Mouse (Mus musculus): ENCODE data around the gene Wdfy2. TPM values are rescaled to one million over a fixed set of nuclear protein-coding genes. Genes with fewer than 3 reads are reported as not detected.

The Wdfy2 gene
- polyA plus RNA-seq, 1 experiment from 2014 or later = 8.4 TPM

GRCm38 (mm10) chr14:62855863-62856262 lies 18.4 kb downstream of the Wdfy2 start:
- peaks cover 12% of the 10 kb centered on the region for H3K4me1 ChIP-seq (ENCODE audit: control insufficient read depth, insufficient read depth, low read length)
- H3K9ac ChIP-seq (ENCODE audit: low read depth, low read length) = no peak overlapping the region
- H3K4me3 ChIP-seq (ENCODE audit: low read depth, low read length) = no peak overlapping the region; the same call in 1 of the 2 replicates
- no peak overlapping the region; the same call in 1 of the 2 replicates for H3K27ac ChIP-seq (ENCODE audit: low read length)
- WGBS = 67% methylated on average over 3 of the region's 3 CpGs
- no peaks in the 10 kb centered on the region for H3K9me3 ChIP-seq (replicated peaks; ENCODE audit: control insufficient read depth, low read length, poor library complexity, severe bottlenecking)
- H3K27me3 ChIP-seq (ENCODE audit: control insufficient read depth, insufficient read depth, low read depth, low read length) = no peaks in the 10 kb centered on the region
- no peaks in the 10 kb centered on the region for H3K36me3 ChIP-seq (ENCODE audit: control insufficient read depth, insufficient read depth, low read length)
- H3K4me2 ChIP-seq (ENCODE audit: low read length) = peak overlapping the region; percentile 43
- no peak for ATAC-seq

- ATAC-seq = no peak
- H3K27me3 ChIP-seq (ENCODE audit: control insufficient read depth, insufficient read depth, low read depth, low read length) = no peaks in the 10 kb centered on the region
- no peaks in the 10 kb centered on the region for H3K36me3 ChIP-seq (ENCODE audit: control insufficient read depth, insufficient read depth, low read length)
- H3K4me2 ChIP-seq (ENCODE audit: low read length) = no peak overlapping the region
- no peaks in the 10 kb centered on the region for H3K9me3 ChIP-seq (replicated peaks; ENCODE audit: control insufficient read depth, low read length, poor library complexity, severe bottlenecking)
- peaks cover 12% of the 10 kb centered on the region for H3K4me1 ChIP-seq (ENCODE audit: control insufficient read depth, insufficient read depth, low read length)
- H3K27ac ChIP-seq (ENCODE audit: low read length) = no peak overlapping the region
- H3K9ac ChIP-seq (ENCODE audit: low read depth, low read length) = no peak overlapping the region
- 87% methylated on average over 5 of the region's 5 CpGs for WGBS
- H3K4me3 ChIP-seq (ENCODE audit: low read depth, low read length) = no peak overlapping the region
Measured at GRCm38 (mm10) chr14:62856490-62856889, 19.0 kb downstream of the Wdfy2 start.

GRCm38 (mm10) chr14:62857879-62858278 lies 20.4 kb downstream of the Wdfy2 start:
- Histone ChIP-seq H3K9ac (ENCODE audit: low read depth, low read length) (no peak overlapping the region), H3K36me3 (ENCODE audit: control insufficient read depth, insufficient read depth, low read length) (no peaks in the 10 kb centered on the region), H3K4me2 (ENCODE audit: low read length) (no peak overlapping the region), H3K27me3 (ENCODE audit: control insufficient read depth, insufficient read depth, low read depth, low read length) (no peaks in the 10 kb centered on the region), H3K9me3 (replicated peaks; ENCODE audit: control insufficient read depth, low read length, poor library complexity, severe bottlenecking) (no peaks in the 10 kb centered on the region), H3K4me3 (ENCODE audit: low read depth, low read length) (no peak overlapping the region), H3K27ac (ENCODE audit: low read length) (no peak overlapping the region), H3K4me1 (ENCODE audit: control insufficient read depth, insufficient read depth, low read length) (peaks cover 12% of the 10 kb centered on the region)
- no peak for ATAC-seq
- 90% methylated on average over 4 of the region's 4 CpGs for WGBS

- 93% methylated on average over 3 of the region's 3 CpGs for WGBS
- no peaks in the 10 kb centered on the region for H3K27me3 ChIP-seq (ENCODE audit: control insufficient read depth, insufficient read depth, low read depth, low read length)
- H3K27ac ChIP-seq (ENCODE audit: low read length) = no peak overlapping the region
- no peak overlapping the region for H3K4me3 ChIP-seq (ENCODE audit: low read depth, low read length)
- no peak overlapping the region for H3K9ac ChIP-seq (ENCODE audit: low read depth, low read length)
- no peak overlapping the region for H3K4me2 ChIP-seq (ENCODE audit: low read length)
- ATAC-seq = no peak
- no peaks in the 10 kb centered on the region for H3K9me3 ChIP-seq (replicated peaks; ENCODE audit: control insufficient read depth, low read length, poor library complexity, severe bottlenecking)
- peaks cover 12% of the 10 kb centered on the region for H3K4me1 ChIP-seq (ENCODE audit: control insufficient read depth, insufficient read depth, low read length)
- H3K36me3 ChIP-seq (ENCODE audit: control insufficient read depth, insufficient read depth, low read length) = no peaks in the 10 kb centered on the region
Measured at GRCm38 (mm10) chr14:62858311-62858710, 20.8 kb downstream of the Wdfy2 start.

GRCm38 (mm10) chr14:62862564-62862963 lies 25.1 kb downstream of the Wdfy2 start:
- WGBS = 81% methylated on average over 5 of the region's 5 CpGs
- Histone ChIP-seq H3K9me3 (replicated peaks; ENCODE audit: control insufficient read depth, low read length, poor library complexity, severe bottlenecking) (no peaks in the 10 kb centered on the region), H3K9ac (ENCODE audit: low read depth, low read length) (no peak overlapping the region), H3K27me3 (ENCODE audit: control insufficient read depth, insufficient read depth, low read depth, low read length) (no peaks in the 10 kb centered on the region), H3K4me2 (ENCODE audit: low read length) (no peak overlapping the region), H3K4me3 (ENCODE audit: low read depth, low read length) (no peak overlapping the region), H3K27ac (ENCODE audit: low read length) (no peak overlapping the region), H3K36me3 (ENCODE audit: control insufficient read depth, insufficient read depth, low read length) (no peaks in the 10 kb centered on the region), H3K4me1 (ENCODE audit: control insufficient read depth, insufficient read depth, low read length) (no peaks in the 10 kb centered on the region)
- ATAC-seq = no peak

GRCm38 (mm10) chr14:62864254-62864653 lies 26.8 kb downstream of the Wdfy2 start:
- Histone ChIP-seq H3K9me3 (replicated peaks; ENCODE audit: control insufficient read depth, low read length, poor library complexity, severe bottlenecking) (no peaks in the 10 kb centered on the region), H3K36me3 (ENCODE audit: control insufficient read depth, insufficient read depth, low read length) (no peaks in the 10 kb centered on the region), H3K9ac (ENCODE audit: low read depth, low read length) (no peak overlapping the region), H3K27ac (ENCODE audit: low read length) (no peak overlapping the region), H3K4me2 (ENCODE audit: low read length) (no peak overlapping the region), H3K4me3 (ENCODE audit: low read depth, low read length) (no peak overlapping the region), H3K4me1 (ENCODE audit: control insufficient read depth, insufficient read depth, low read length) (no peaks in the 10 kb centered on the region), H3K27me3 (ENCODE audit: control insufficient read depth, insufficient read depth, low read depth, low read length) (no peaks in the 10 kb centered on the region)
- 60% methylated on average over 1 of the region's 1 CpGs for WGBS
- no peak for ATAC-seq

GRCm38 (mm10) chr14:62865405-62865804 lies 27.9 kb downstream of the Wdfy2 start:
- H3K4me1 ChIP-seq (ENCODE audit: control insufficient read depth, insufficient read depth, low read length) = no peaks in the 10 kb centered on the region

GRCm38 (mm10) chr14:62867069-62867468 lies 29.6 kb downstream of the Wdfy2 start:
- H3K4me2 ChIP-seq (ENCODE audit: low read length) = no peak overlapping the region
- H3K4me3 ChIP-seq (ENCODE audit: low read depth, low read length) = no peak overlapping the region
- H3K9ac ChIP-seq (ENCODE audit: low read depth, low read length) = no peak overlapping the region
- no peaks in the 10 kb centered on the region for H3K36me3 ChIP-seq (ENCODE audit: control insufficient read depth, insufficient read depth, low read length)
- H3K27me3 ChIP-seq (ENCODE audit: control insufficient read depth, insufficient read depth, low read depth, low read length) = no peaks in the 10 kb centered on the region
- peaks cover 4% of the 10 kb centered on the region; the same call in 1 of the 2 replicates for H3K9me3 ChIP-seq (replicated peaks; ENCODE audit: control insufficient read depth, low read length, poor library complexity, severe bottlenecking)
- no peaks in the 10 kb centered on the region for H3K4me1 ChIP-seq (ENCODE audit: control insufficient read depth, insufficient read depth, low read length)
- ATAC-seq = no peak
- H3K27ac ChIP-seq (ENCODE audit: low read length) = no peak overlapping the region
- 85% methylated on average over 5 of the region's 5 CpGs for WGBS

More at GRCm38 (mm10) chr14:62865405-62865804, 27.9 kb downstream of the Wdfy2 start:
- Histone ChIP-seq H3K9ac (ENCODE audit: low read depth, low read length) (no peak overlapping the region), H3K36me3 (ENCODE audit: control insufficient read depth, insufficient read depth, low read length) (no peaks in the 10 kb centered on the region), H3K4me3 (ENCODE audit: low read depth, low read length) (no peak overlapping the region), H3K27me3 (ENCODE audit: control insufficient read depth, insufficient read depth, low read depth, low read length) (no peaks in the 10 kb centered on the region), H3K27ac (ENCODE audit: low read length) (no peak overlapping the region), H3K9me3 (replicated peaks; ENCODE audit: control insufficient read depth, low read length, poor library complexity, severe bottlenecking) (no peaks in the 10 kb centered on the region; the same call in 1 of the 2 replicates), H3K4me2 (ENCODE audit: low read length) (no peak overlapping the region)
- ATAC-seq = no peak
- WGBS = 36% methylated on average over 2 of the region's 2 CpGs

GRCm38 (mm10) chr14:62867576-62867975 lies 30.1 kb downstream of the Wdfy2 start:
- Histone ChIP-seq H3K27ac (ENCODE audit: low read length) (no peak overlapping the region), H3K36me3 (ENCODE audit: control insufficient read depth, insufficient read depth, low read length) (no peaks in the 10 kb centered on the region), H3K4me2 (ENCODE audit: low read length) (no peak overlapping the region), H3K27me3 (ENCODE audit: control insufficient read depth, insufficient read depth, low read depth, low read length) (no peaks in the 10 kb centered on the region), H3K9me3 (replicated peaks; ENCODE audit: control insufficient read depth, low read length, poor library complexity, severe bottlenecking) (peaks cover 4% of the 10 kb centered on the region; the same call in 1 of the 2 replicates), H3K4me1 (ENCODE audit: control insufficient read depth, insufficient read depth, low read length) (no peaks in the 10 kb centered on the region), H3K9ac (ENCODE audit: low read depth, low read length) (no peak overlapping the region), H3K4me3 (ENCODE audit: low read depth, low read length) (no peak overlapping the region)
- 93% methylated on average over 1 of the region's 1 CpGs for WGBS
- no peak for ATAC-seq

Measured in midbrain, embryonic 16.5 days (tissue).